Mouse (Mus musculus) cerebellum, postnatal 4 days (tissue): ENCODE measurements at regions not wholly inside any gene's neighbourhood (a gene's known extent, or its start where the extent isn't known, plus 50 kb on each side); places are given as distances from the start of the nearest gene placed in this dataset.

Source experiments
- DNase-seq, 2 experiments: peaks; one replicate each; pipeline ENCODE4 v3.0.0; 2022; ENCODE audit warnings: low spot score in 2 of 2, mixed read lengths in 1 of 2

DNA sequence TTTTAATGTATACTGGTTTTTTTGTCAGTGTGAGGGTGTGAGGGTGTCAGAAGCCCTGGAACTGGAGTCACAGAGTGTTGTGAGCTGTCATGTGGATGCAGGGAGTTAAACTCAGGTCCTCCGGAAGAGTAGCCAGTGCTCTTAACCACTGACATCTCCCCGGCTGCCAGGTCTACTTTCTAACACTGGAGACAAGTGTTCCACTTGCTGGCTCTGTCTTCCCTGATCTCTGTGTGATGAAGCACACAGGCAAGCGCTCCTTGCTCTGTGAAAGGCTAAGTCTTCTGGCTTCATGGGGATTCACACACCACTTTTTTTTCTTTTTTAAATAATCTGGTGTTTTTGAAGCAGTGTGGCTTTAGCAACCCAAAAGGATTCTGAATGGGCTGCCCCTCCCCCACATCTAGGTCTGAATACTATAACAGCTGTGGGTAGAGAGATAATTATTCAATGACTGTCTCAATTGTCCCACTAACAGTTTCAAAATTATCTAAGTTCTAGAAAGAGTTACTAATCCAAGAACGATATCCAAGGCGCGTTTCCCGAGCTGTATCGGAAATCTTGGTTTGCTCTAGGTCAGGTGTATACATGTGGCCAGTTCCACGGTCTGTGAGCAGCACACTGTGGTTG lies 208.4 kb upstream of the Smim15 start:
- no peak for DNase-seq

DNA sequence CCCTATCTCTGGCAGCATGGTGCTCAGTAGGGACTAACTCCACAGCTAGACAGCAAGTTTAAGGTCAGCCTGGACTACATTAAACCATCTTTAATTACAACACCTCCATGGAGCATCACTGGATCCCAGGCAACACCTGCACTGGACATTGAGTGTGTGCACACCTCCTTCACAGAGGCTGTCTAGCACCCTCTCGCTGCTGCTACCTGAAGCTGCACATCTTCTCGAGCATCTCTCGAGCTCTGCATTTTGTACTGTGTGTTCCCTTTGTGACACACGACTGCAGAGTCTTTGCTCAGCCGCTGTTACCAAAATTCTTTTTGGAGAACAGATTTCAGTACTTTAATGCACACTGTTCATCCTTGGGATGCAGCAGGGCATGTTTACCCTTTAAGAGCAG lies 212.2 kb upstream of the Smim15 start:
- no peak for DNase-seq

- peak; percentile 72 to 82 for DNase-seq
Observed at GRCm38 (mm10) chr13:107831221-107831681, 213.0 kb upstream of the Smim15 start.

- DNase-seq: no peak
Observed at GRCm38 (mm10) chr13:107830281-107830680, 214.0 kb upstream of the Smim15 start.

GRCm38 (mm10) chr13:107829861-107830260 lies 214.4 kb upstream of the Smim15 start:
- DNase-seq: no peak

GRCm38 (mm10) chr13:107825636-107826035 lies 218.6 kb upstream of the Smim15 start:
- DNase-seq: no peak

GRCm38 (mm10) chr13:107823342-107823741 lies 220.9 kb upstream of the Smim15 start:
- no peak for DNase-seq

- DNase-seq: no peak
Observed at GRCm38 (mm10) chr13:107822198-107822597, 222.0 kb upstream of the Smim15 start.

DNA sequence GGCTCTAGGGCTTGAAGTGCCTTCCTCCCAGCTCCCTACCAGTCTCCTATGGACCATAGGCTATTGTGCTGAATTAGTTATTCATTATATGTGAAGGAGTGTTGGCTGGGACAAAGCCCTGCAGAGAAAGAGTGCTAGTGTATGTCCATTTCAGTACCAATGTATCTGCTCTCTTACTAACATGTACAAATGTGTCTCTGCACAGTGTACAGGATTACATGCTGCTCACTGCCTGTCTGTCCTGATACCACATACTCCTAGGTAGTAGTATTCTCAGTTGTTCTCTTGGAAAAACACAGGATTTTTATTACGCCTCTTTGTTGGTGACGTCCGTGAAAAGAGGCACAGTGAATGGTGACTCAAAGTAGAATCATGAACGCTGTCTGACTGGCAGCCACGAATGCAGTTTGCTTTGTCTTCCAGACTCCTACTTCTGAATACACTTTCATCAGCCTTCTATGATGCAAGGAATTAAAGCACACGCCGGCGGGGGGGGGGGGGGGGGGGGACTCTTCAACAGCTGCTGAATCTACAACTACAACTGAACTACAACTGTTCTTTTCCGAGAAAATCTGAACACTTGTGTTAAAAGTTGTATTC lies 230.6 kb upstream of the Smim15 start:
- DNase-seq: no peak

GRCm38 (mm10) chr13:107812014-107812413 lies 232.2 kb upstream of the Smim15 start:
- no peak for DNase-seq

- DNase-seq: no peak
Observed at GRCm38 (mm10) chr13:107810802-107811192, 233.4 kb upstream of the Smim15 start.

DNA sequence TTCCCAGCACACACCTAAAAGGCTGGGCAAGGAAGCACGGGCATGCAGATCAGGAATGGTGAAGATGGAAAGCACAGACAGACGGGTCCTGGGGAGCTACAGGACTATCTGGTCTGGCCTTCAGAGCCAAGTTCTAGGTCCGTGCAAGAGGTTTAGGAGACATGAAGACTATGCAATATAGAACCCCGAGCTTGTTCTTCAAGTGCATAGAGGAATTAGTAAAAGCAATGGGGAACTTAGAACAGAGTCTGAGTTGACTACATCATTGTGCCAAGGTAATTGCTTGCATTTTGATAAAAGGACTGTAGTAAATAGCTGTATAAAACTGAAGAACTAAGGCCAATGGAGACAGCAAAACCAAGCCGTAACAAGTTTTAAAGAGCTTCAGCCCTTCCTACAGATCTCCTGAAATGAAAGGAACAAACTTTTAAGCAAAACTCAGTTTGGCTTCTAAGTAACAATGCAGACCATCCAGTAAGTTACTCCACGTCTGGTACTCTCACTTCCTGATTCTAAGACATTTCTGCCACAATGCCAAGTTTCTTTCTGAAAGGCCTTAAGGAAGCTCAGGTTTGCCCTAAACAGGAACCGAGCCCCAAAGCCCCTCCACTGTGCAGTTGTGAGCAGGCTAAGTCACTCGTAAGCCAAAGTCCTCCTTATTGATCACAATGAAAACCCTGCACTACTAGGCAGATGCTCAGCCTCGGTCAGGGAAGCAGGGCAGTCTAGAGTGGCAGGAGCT lies 234.0 kb upstream of the Smim15 start:
- no peak for DNase-seq

DNA sequence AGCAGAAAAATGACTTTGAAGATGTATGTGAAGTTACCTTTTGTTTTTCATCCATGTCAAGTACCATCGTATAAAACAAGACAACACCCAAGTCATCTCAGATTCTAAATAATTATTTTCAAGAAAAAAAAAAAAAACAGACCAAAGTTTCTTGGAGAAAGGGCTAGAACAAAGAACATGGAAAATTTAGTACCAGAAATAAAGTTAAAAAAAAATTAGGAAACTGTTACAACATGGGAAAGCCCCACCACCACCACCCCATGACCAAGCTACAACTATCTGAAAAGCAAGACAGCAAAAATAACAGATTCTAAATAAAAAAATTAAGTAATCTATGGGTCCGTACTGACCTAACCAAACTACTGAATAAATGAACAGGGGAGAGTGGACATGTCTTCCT lies 235.3 kb upstream of the Smim15 start:
- DNase-seq: no peak

- DNase-seq: no peak
Observed at GRCm38 (mm10) chr13:107804418-107804817, 239.8 kb upstream of the Smim15 start.

DNA sequence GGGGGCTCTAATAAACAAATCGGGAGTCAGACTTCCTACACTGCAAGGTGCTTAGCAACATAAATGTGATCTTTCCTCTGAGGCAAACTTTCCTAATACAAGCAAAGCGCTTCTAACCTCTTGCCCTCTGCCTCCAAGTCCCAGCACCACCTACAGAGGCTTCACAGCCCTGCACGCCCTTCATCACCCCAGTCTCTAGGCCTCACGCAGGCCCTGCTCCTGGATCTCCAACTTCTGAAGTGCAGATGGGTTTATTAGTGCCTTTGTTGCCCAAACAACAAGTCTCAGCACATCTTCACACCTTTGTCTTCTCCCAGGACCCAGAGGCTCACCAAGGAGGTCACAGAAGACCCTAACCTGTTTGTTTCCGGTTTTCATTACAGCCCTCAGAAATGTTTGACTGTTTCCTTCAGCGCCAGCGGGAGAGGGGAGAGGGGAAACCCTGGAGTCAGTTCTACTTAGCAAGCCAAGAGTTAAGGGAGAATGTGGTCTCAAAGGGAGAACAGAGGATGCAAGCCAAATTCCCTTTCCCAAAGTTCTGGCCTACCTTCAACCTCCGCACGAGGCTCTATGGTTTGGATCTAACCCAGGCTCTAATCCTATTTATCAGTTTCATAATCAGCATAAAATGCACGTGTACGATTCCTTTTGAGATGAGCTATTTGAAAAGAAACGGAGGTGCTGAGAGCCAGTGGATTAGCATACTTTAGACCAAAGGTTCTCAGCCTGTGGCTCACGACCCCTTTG lies 244.9 kb upstream of the Smim15 start:
- DNase-seq: no peak

DNA sequence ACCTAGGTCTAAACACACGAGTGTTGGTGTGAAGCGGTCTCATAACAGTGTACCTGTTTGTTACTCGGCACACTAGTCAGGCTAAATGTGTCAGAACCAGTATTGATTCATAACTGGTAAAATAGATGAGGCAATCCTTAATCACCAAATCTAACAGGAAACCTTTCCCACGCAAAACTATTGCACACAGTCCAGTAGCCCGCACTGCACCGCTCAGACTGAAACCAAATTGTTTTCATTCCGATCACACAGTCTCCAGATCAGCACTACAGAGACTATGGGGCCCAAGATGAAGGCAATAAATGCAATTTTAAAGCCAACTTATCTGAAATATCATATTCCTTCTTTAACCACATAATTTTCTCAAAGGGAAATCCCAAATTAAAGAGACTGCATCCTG lies 246.1 kb upstream of the Smim15 start:
- DNase-seq: no peak

DNA sequence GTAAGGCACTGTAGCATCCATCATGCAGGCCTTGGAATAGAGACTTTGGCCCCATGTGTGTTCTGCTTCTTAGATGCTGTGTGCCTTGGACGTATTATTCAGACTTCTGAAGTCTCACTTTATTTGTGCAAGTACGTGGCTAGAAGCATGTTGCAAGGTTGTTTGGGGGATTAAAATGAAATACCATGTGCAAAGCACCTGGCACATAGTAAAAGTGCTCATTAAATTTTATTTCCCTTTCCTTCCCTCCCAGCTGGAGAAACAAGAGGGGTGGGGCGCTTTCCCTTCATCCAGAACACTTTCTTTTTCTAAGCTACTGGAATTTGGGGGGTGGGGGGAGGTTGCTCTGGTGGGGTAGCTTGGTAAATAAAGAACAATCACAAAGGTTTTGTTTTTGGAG lies 248.7 kb upstream of the Smim15 start:
- no peak for DNase-seq

- no peak for DNase-seq
Observed at GRCm38 (mm10) chr13:107791770-107792169, 252.5 kb upstream of the Smim15 start.

- DNase-seq: no peak
Observed at GRCm38 (mm10) chr13:107784971-107785370, 259.3 kb upstream of the Smim15 start.

DNA sequence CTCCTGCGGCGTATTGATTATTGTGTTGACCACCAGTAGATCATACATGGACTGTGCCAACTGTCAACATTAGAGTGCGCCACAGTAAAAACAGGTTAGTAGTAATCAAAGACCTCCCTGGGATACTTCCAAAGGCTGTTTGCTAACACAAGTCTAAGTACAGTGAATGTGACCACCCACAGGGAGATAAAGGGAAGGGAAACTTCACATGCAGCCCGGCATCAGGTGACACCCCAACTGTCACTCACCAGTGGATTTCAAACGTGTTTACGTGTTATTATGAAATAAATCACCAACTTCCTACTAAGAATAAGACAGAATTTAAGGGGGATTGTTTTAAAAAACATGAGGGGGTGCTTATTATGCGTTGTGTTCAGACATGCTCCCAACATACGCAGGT lies 262.5 kb upstream of the Smim15 start:
- no peak for DNase-seq

DNA sequence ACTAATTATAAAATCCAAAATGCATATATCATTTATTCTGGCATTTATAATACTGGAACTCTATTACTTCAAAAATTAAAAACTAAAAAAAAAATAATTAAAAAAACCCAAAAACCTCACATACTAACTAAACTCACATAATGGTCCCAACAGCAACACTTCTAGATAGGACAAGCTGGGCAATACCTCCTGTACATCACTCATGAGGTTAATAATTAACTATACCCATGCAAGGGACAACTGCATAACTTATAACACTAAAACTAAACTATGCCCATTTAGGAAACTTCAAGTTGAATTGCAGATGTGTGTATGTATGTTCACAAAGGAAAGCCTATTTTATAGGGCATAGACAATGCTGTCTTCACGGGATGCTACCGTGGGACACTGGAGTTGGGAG lies 263.0 kb upstream of the Smim15 start:
- DNase-seq: no peak

- no peak for DNase-seq
Observed at GRCm38 (mm10) chr13:107779591-107779990, 264.7 kb upstream of the Smim15 start.
